Comparison of ENCODE assay signal across 8 mouse cellular contexts in genomic region chr11:62249266-62250037, GRCm38 (mm10). TPM values are rescaled to one million over a fixed set of nuclear protein-coding genes. Genes with fewer than 3 reads are reported as not detected.
DNase-seq lines count a peak whose midpoint lies in the region; ATAC-seq and TF ChIP-seq lines count a peak whose summit lies in the region.

No protein-coding gene starts in this region.

- peaks cover 49% of the 10 kb centered on the region for H3K4me1 ChIP-seq in embryonic facial prominence, embryonic 15.5 days
- H3K4me1 ChIP-seq in hindbrain, postnatal 0 days (ENCODE audit: insufficient read depth, low read length): peaks cover 4% of the 10 kb centered on the region; the same call in 1 of the 2 replicates
- no peaks in the 10 kb centered on the region; a peak in 1 of 4 replicates for H3K4me1 ChIP-seq in liver, embryonic 14.5 days (replicated peaks; ENCODE audit: control insufficient read depth in 2 of 2, insufficient read depth in 2 of 2, low read length in 1 of 2)
- peaks cover 15% of the 10 kb centered on the region for H3K4me1 ChIP-seq in neural tube, embryonic 12.5 days

- intact Hi-C loops in left cerebral cortex, adult 2 months (cut with DNase I): no loop called here

- no peaks in the 10 kb centered on the region for H3K27me3 ChIP-seq in embryonic facial prominence, embryonic 15.5 days
- no peaks in the 10 kb centered on the region for H3K27me3 ChIP-seq in hindbrain, postnatal 0 days (ENCODE audit: insufficient read depth, low read length)
- H3K27me3 ChIP-seq in liver, embryonic 14.5 days (ENCODE audit: control insufficient read depth, insufficient read depth, low read length): peaks cover 42% of the 10 kb centered on the region
- peaks cover 25% of the 10 kb centered on the region for H3K27me3 ChIP-seq in neural tube, embryonic 12.5 days (replicated peaks)

- H3K4me2 ChIP-seq in embryonic facial prominence, embryonic 15.5 days (replicated peaks): peak overlapping the region; percentile 99
- H3K4me2 ChIP-seq in hindbrain, postnatal 0 days (ENCODE audit: low read depth, low read length): peak overlapping the region; percentile 100
- H3K4me2 ChIP-seq in liver, embryonic 14.5 days (ENCODE audit: low read depth): peak overlapping the region; percentile 86
- H3K4me2 ChIP-seq in neural tube, embryonic 12.5 days (replicated peaks): peak overlapping the region; percentile 99

- no peaks in the 10 kb centered on the region for H3K9me3 ChIP-seq in embryonic facial prominence, embryonic 15.5 days (replicated peaks)
- no peaks in the 10 kb centered on the region for H3K9me3 ChIP-seq in hindbrain, postnatal 0 days (ENCODE audit: low read length)
- no peaks in the 10 kb centered on the region for H3K9me3 ChIP-seq in liver, embryonic 14.5 days (ENCODE audit: control insufficient read depth, low read length)
- H3K9me3 ChIP-seq in neural tube, embryonic 12.5 days: no peaks in the 10 kb centered on the region

- H3K27ac ChIP-seq in left cerebral cortex, adult 2 months: peak overlapping the region; percentile 61; the same call in 1 of the 2 replicates
- H3K27ac ChIP-seq in embryonic facial prominence, embryonic 15.5 days (replicated peaks): peak overlapping the region; percentile 51
- H3K27ac ChIP-seq in hindbrain, postnatal 0 days: peak overlapping the region; percentile 46
- H3K27ac ChIP-seq in liver, embryonic 14.5 days: no peak overlapping the region
- no peak overlapping the region for H3K27ac ChIP-seq in neural tube, embryonic 12.5 days

- no peak for TF ChIP-seq EP300 in liver, embryonic 14.5 days (IDR thresholded peaks at IDR 0.05; ENCODE audit: low read depth)

- peak; percentile 3; the same call in 1 of the 2 replicates for ATAC-seq in embryonic facial prominence, embryonic 15.5 days (ENCODE audit: insufficient number of reproducible peaks, low FRiP score, low TSS enrichment, low read depth)
- peak; percentile 14; the same call in 1 of the 2 replicates for ATAC-seq in hindbrain, postnatal 0 days
- ATAC-seq in liver, embryonic 14.5 days (ENCODE audit: insufficient read depth): 0 out of 2 replicates have a peak, but pooled peaks have one; percentile 18
- peak; percentile 35; the same call in 1 of the 2 replicates for ATAC-seq in neural tube, embryonic 12.5 days (ENCODE audit: low FRiP score, low read depth)

- peak overlapping the region; percentile 51 for H3K4me3 ChIP-seq in left cerebral cortex, adult 2 months
- peak overlapping the region; percentile 73 for H3K4me3 ChIP-seq in embryonic facial prominence, embryonic 15.5 days (replicated peaks)
- H3K4me3 ChIP-seq in hindbrain, postnatal 0 days (ENCODE audit: low read length): peak overlapping the region; percentile 61
- H3K4me3 ChIP-seq in liver, embryonic 14.5 days (ENCODE audit: insufficient read depth in 1 of 2, low read depth in 2 of 2, low read length in 2 of 2): peak overlapping the region; percentile 53
- peak overlapping the region; percentile 57 for H3K4me3 ChIP-seq in neural tube, embryonic 12.5 days

- DNase-seq in left cerebral cortex, adult 2 months (ENCODE audit: extremely low spot score in 1 of 2, low spot score in 2 of 2): peak in 1 of 2 experiments; percentile 21
- DNase-seq in left cerebral cortex, adult 11 months (ENCODE audit: low spot score): no peak
- DNase-seq in adrenal gland, adult 2 months: peak; percentile 61
- DNase-seq in hindbrain, postnatal 0 days (ENCODE audit: low spot score): peak; percentile 41
- DNase-seq in liver, embryonic 14.5 days (ENCODE audit: low read depth in 3 of 3, low spot score in 3 of 3): no peak
- DNase-seq in layer of hippocampus, adult 9-10 months (ENCODE audit: low spot score): no peak

- 2% methylated on average over 35 of the region's 35 CpGs for WGBS in embryonic facial prominence, embryonic 15.5 days
- WGBS in hindbrain, postnatal 0 days: 2% methylated on average over 35 of the region's 35 CpGs
- WGBS in liver, embryonic 14.5 days (ENCODE audit: insufficient replicate concordance): 7% methylated on average over 35 of the region's 35 CpGs
- 2% methylated on average over 35 of the region's 35 CpGs for whole genome bisulfite sequencing in neural tube, embryonic 12.5 days

- no peaks in the 10 kb centered on the region for H3K36me3 ChIP-seq in embryonic facial prominence, embryonic 15.5 days
- no peaks in the 10 kb centered on the region for H3K36me3 ChIP-seq in hindbrain, postnatal 0 days (ENCODE audit: insufficient read depth, low read length)
- no peaks in the 10 kb centered on the region for H3K36me3 ChIP-seq in liver, embryonic 14.5 days (replicated peaks; ENCODE audit: control insufficient read depth, insufficient read depth, low read depth)
- H3K36me3 ChIP-seq in neural tube, embryonic 12.5 days: no peaks in the 10 kb centered on the region

- no peak; the same call in none of the 2 replicates for TF ChIP-seq CTCF in left cerebral cortex, adult 2 months (IDR thresholded peaks at IDR 0.05)
- TF ChIP-seq CTCF in hindbrain, postnatal 0 days (IDR thresholded peaks at IDR 0.05; ENCODE audit: low read depth): no peak
- TF ChIP-seq CTCF in liver, embryonic 14.5 days (IDR thresholded peaks at IDR 0.05; ENCODE audit: low read depth): no peak; the same call in 1 of the 2 replicates

- H3K9ac ChIP-seq in embryonic facial prominence, embryonic 15.5 days: peak overlapping the region; percentile 63
- H3K9ac ChIP-seq in hindbrain, postnatal 0 days (replicated peaks; ENCODE audit: low read length): peak overlapping the region; percentile 48
- no peak overlapping the region for H3K9ac ChIP-seq in liver, embryonic 14.5 days (replicated peaks)
- peak overlapping the region; percentile 47 for H3K9ac ChIP-seq in neural tube, embryonic 12.5 days

RNA-seq across cellular contexts. Expression of gene Adora2b, which starts 0.7 kb away (rescaled TPM):
- total RNA-seq in left cerebral cortex, adult 2 months (2021): 1 to 10 TPM; 5.3 to 7.8 TPM
- 1 to 10 TPM in 1 of 2 experiments, under 1 TPM in 1; 0.55 to 1.0 TPM for total RNA-seq in adrenal gland, adult 2 months (2021)
- polyA plus RNA-seq in adrenal gland, adult 2 months (2012; rRNA removed): 1.8 and 2.5 TPM in 2 replicates
- polyA plus RNA-seq in embryonic facial prominence, embryonic 15.5 days (2015; fragmentation: Nextera tagmentation; extraction: Ambion mirVana): 16.9 and 18.1 TPM in 2 replicates
- 8.2 and 12.4 TPM in 2 replicates for total RNA-seq in hindbrain, postnatal 0 days (2014; rRNA removed)
- polyA plus RNA-seq in hindbrain, postnatal 0 days (2015; fragmentation: Nextera tagmentation; extraction: Ambion mirVana): 10.4 and 11.6 TPM in 2 replicates
- polyA plus RNA-seq in liver, embryonic 14.5 days (2012; rRNA removed): 0.31 and 0.42 TPM in 2 replicates
- 0.29 and 1.2 TPM in 2 replicates for polyA plus RNA-seq in liver, embryonic 14.5 days (2014; fragmentation: Nextera tagmentation; extraction: Ambion mirVana)
- polyA plus RNA-seq in neural tube, embryonic 12.5 days (2016; fragmentation: Nextera tagmentation; extraction: Ambion mirVana): 5.0 and 5.8 TPM in 2 replicates

RNA-seq across cellular contexts. Expression of gene Zswim7, which starts 31.7 kb away (rescaled TPM):
- total RNA-seq in left cerebral cortex, adult 2 months (2021): 10 to 100 TPM; 14.8 to 16.4 TPM
- total RNA-seq in adrenal gland, adult 2 months (2021): 10 to 100 TPM; 13.6 to 21.9 TPM
- polyA plus RNA-seq in adrenal gland, adult 2 months (2012; rRNA removed): 8.3 and 9.1 TPM in 2 replicates
- 21.5 and 22.3 TPM in 2 replicates for polyA plus RNA-seq in embryonic facial prominence, embryonic 15.5 days (2015; fragmentation: Nextera tagmentation; extraction: Ambion mirVana)
- 9.3 and 21.5 TPM in 2 replicates for total RNA-seq in hindbrain, postnatal 0 days (2014; rRNA removed)
- 27.5 and 27.8 TPM in 2 replicates for polyA plus RNA-seq in hindbrain, postnatal 0 days (2015; fragmentation: Nextera tagmentation; extraction: Ambion mirVana)
- polyA plus RNA-seq in liver, embryonic 14.5 days (2012; rRNA removed): 7.3 and 7.9 TPM in 2 replicates
- 10.7 and 11.4 TPM in 2 replicates for polyA plus RNA-seq in liver, embryonic 14.5 days (2014; fragmentation: Nextera tagmentation; extraction: Ambion mirVana)
- 17.3 and 17.9 TPM in 2 replicates for polyA plus RNA-seq in neural tube, embryonic 12.5 days (2016; fragmentation: Nextera tagmentation; extraction: Ambion mirVana)

RNA-seq across cellular contexts. Expression of gene Ttc19, which starts 31.8 kb away (rescaled TPM):
- 10 to 100 TPM; 86.5 to 92.0 TPM for total RNA-seq in left cerebral cortex, adult 2 months (2021)
- 10 to 100 TPM; 31.0 to 36.3 TPM for total RNA-seq in adrenal gland, adult 2 months (2021)
- polyA plus RNA-seq in adrenal gland, adult 2 months (2012; rRNA removed): 7.3 and 16.0 TPM in 2 replicates
- 23.6 and 24.6 TPM in 2 replicates for polyA plus RNA-seq in embryonic facial prominence, embryonic 15.5 days (2015; fragmentation: Nextera tagmentation; extraction: Ambion mirVana)
- total RNA-seq in hindbrain, postnatal 0 days (2014; rRNA removed): 33.8 and 39.0 TPM in 2 replicates
- polyA plus RNA-seq in hindbrain, postnatal 0 days (2015; fragmentation: Nextera tagmentation; extraction: Ambion mirVana): 43.2 and 43.6 TPM in 2 replicates
- polyA plus RNA-seq in liver, embryonic 14.5 days (2012; rRNA removed): 1.1 and 1.8 TPM in 2 replicates
- 1.7 and 1.8 TPM in 2 replicates for polyA plus RNA-seq in liver, embryonic 14.5 days (2014; fragmentation: Nextera tagmentation; extraction: Ambion mirVana)
- 36.4 and 37.0 TPM in 2 replicates for polyA plus RNA-seq in neural tube, embryonic 12.5 days (2016; fragmentation: Nextera tagmentation; extraction: Ambion mirVana)

Comparison
In these comparisons a context has a peak if more than half of its experiments do, and no peak if none do; other contexts are left out.
1. DNase-seq: peak in adrenal gland, adult 2 months (single experiment) and hindbrain, postnatal 0 days (single experiment); none in left cerebral cortex, adult 11 months (single experiment), liver, embryonic 14.5 days (0 of 3) and layer of hippocampus, adult 9-10 months (single experiment).
2. H3K27ac ChIP-seq: peak in left cerebral cortex, adult 2 months (single experiment), embryonic facial prominence, embryonic 15.5 days (single experiment) and hindbrain, postnatal 0 days (single experiment); none in liver, embryonic 14.5 days (single experiment) and neural tube, embryonic 12.5 days (single experiment).
3. Peak in every context shown above with its lines, with median percentiles within 50 percentile points of each other: H3K4me3 ChIP-seq, ATAC-seq and H3K4me2 ChIP-seq.